Mouse (Mus musculus): ENCODE measurements around the gene Pdlim4. TPM values are rescaled to one million over a fixed set of nuclear protein-coding genes. Genes with fewer than 3 reads are reported as not detected.

The Pdlim4 gene
- polyA plus RNA-seq, 1 experiment, result 0.10 TPM

DNA sequence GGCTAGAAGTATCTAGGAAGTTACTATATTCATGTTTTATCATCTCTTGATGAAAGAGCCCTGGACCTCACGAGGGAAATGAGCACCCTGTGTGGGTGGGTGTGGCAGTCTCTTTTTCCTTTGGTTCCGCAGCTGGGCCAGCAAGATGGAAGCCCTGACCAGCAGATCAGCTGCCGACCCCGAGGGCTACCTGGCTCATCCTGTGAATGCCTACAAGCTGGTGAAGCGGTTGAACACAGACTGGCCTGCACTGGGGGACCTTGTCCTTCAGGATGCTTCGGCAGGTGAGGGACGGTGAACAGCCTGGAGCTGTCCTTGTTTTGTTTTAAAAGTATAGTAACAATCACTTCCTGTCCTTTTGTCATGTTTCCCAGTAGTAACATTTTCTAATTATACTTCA lies 42.5 kb upstream of the Pdlim4 start:
- Histone ChIP-seq H3K4me3 (replicated peaks) (no peak overlapping the region), H3K27me3 (ENCODE audit: control insufficient read depth) (no peaks in the 10 kb centered on the region), H3K36me3 (ENCODE audit: control insufficient read depth) (no peaks in the 10 kb centered on the region), H3K4me1 (ENCODE audit: control insufficient read depth) (no peaks in the 10 kb centered on the region; the same call in 1 of the 2 replicates), H3K9me3 (ENCODE audit: control insufficient read depth, low read length) (no peaks in the 10 kb centered on the region)
- TF ChIP-seq GATA1 (IDR thresholded peaks at IDR 0.05; ENCODE audit: low read length) (no peak), TAL1 (IDR thresholded peaks at IDR 0.05; ENCODE audit: low read length) (no peak)

GRCm38 (mm10) chr11:54108894-54109293 lies 40.1 kb upstream of the Pdlim4 start:
- TF ChIP-seq GATA1 (IDR thresholded peaks at IDR 0.05; ENCODE audit: low read length) (no peak), TAL1 (IDR thresholded peaks at IDR 0.05; ENCODE audit: low read length) (no peak)
- Histone ChIP-seq H3K4me1 (ENCODE audit: control insufficient read depth) (no peaks in the 10 kb centered on the region; the same call in 1 of the 2 replicates), H3K9me3 (ENCODE audit: control insufficient read depth, low read length) (no peaks in the 10 kb centered on the region), H3K36me3 (ENCODE audit: control insufficient read depth) (no peaks in the 10 kb centered on the region), H3K27me3 (ENCODE audit: control insufficient read depth) (no peaks in the 10 kb centered on the region), H3K4me3 (replicated peaks) (no peak overlapping the region)

DNA sequence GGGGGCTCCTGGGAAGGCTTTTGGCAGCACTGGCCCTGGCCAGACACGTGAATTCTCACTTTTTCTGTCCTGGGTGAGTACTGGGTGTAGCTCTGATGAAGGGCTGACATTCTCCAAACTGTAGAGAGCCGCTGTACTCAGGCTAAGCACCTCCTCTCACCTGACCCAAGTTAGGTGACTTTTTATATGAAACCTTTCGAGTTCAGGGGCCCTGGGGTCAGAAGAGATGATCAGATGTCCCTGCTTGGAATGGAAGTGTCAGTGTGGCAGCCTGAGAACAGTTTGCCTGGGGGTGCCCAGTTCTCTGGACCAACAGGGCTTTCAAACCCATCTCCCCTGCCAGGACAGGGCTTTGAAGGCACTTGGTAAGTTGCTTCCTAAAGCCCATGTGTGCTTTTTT lies 39.3 kb upstream of the Pdlim4 start:
- Histone ChIP-seq H3K4me3 (replicated peaks) (no peak overlapping the region), H3K36me3 (ENCODE audit: control insufficient read depth) (no peaks in the 10 kb centered on the region), H3K27me3 (ENCODE audit: control insufficient read depth) (peaks cover 4% of the 10 kb centered on the region), H3K9me3 (ENCODE audit: control insufficient read depth, low read length) (no peaks in the 10 kb centered on the region), H3K4me1 (ENCODE audit: control insufficient read depth) (no peaks in the 10 kb centered on the region; the same call in 1 of the 2 replicates)
- TF ChIP-seq GATA1 (IDR thresholded peaks at IDR 0.05; ENCODE audit: low read length), result no peak
- no peak for TF ChIP-seq TAL1 (IDR thresholded peaks at IDR 0.05; ENCODE audit: low read length)

DNA sequence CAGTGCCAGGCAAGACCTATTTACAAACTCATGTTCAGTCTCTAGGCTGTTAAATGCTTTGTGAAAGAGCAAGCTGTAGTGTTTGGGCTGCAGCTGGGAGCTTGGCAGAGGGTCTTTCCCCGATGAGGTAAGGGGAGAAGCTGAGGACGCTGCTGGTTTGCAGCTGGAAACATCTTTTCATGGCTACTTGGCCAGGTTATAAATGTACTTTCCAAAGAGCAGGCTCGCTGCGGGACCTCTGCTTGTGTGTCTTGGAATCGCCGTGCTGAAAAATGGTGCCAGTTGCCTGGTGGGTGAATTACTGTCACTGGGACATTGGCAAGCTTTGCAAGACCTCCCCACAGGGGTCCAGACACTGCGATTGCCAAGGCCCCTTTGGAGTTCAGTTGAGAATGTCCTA lies 38.4 kb upstream of the Pdlim4 start:
- H3K4me3 ChIP-seq (replicated peaks), result no peak overlapping the region
- no peaks in the 10 kb centered on the region for H3K36me3 ChIP-seq (ENCODE audit: control insufficient read depth)
- H3K4me1 ChIP-seq (ENCODE audit: control insufficient read depth), result no peaks in the 10 kb centered on the region
- peaks cover 12% of the 10 kb centered on the region for H3K27me3 ChIP-seq (ENCODE audit: control insufficient read depth)
- H3K9me3 ChIP-seq (ENCODE audit: control insufficient read depth, low read length), result no peaks in the 10 kb centered on the region
- TF ChIP-seq GATA1 (IDR thresholded peaks at IDR 0.05; ENCODE audit: low read length) (no peak), TAL1 (IDR thresholded peaks at IDR 0.05; ENCODE audit: low read length) (no peak)

- Histone ChIP-seq H3K4me1 (ENCODE audit: control insufficient read depth) (no peaks in the 10 kb centered on the region), H3K4me3 (replicated peaks) (no peak overlapping the region), H3K9me3 (ENCODE audit: control insufficient read depth, low read length) (no peaks in the 10 kb centered on the region), H3K36me3 (ENCODE audit: control insufficient read depth) (no peaks in the 10 kb centered on the region), H3K27me3 (ENCODE audit: control insufficient read depth) (peaks cover 17% of the 10 kb centered on the region)
- TF ChIP-seq TAL1 (IDR thresholded peaks at IDR 0.05; ENCODE audit: low read length) (no peak), GATA1 (IDR thresholded peaks at IDR 0.05; ENCODE audit: low read length) (no peak)
Observed at GRCm38 (mm10) chr11:54106676-54107075, 37.9 kb upstream of the Pdlim4 start.

DNA sequence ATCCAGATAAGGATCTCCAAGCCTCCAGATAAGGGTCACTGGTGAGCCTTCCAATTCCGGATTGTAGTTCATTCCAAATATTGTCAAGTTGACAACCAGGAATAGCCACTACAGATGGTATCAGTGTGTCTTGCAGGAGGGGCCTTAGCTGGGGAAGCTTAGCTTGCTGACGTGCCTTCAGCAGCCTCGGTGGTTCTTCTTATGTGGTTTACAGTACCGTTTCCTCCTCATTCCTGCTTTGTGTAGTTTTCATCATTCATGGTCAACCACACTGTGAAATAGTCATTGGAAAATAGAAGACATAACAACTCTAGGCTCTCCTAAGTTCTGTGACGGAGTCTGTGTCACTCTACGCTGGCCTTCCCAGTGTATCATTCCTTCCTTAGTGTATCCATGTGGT lies 36.2 kb upstream of the Pdlim4 start:
- Histone ChIP-seq H3K9me3 (ENCODE audit: control insufficient read depth, low read length) (no peaks in the 10 kb centered on the region), H3K27me3 (ENCODE audit: control insufficient read depth) (peaks cover 34% of the 10 kb centered on the region), H3K4me1 (ENCODE audit: control insufficient read depth) (peaks cover 5% of the 10 kb centered on the region), H3K4me3 (replicated peaks) (no peak overlapping the region), H3K36me3 (ENCODE audit: control insufficient read depth) (no peaks in the 10 kb centered on the region)
- no peak for TF ChIP-seq TAL1 (IDR thresholded peaks at IDR 0.05; ENCODE audit: low read length)
- no peak for TF ChIP-seq GATA1 (IDR thresholded peaks at IDR 0.05; ENCODE audit: low read length)

GRCm38 (mm10) chr11:54102706-54103449 lies 34.1 kb upstream of the Pdlim4 start:
- H3K27me3 ChIP-seq (ENCODE audit: control insufficient read depth), result peaks cover 46% of the 10 kb centered on the region
- H3K9me3 ChIP-seq (ENCODE audit: control insufficient read depth, low read length), result no peaks in the 10 kb centered on the region
- H3K4me3 ChIP-seq (replicated peaks), result no peak overlapping the region
- H3K4me1 ChIP-seq (ENCODE audit: control insufficient read depth), result peaks cover 5% of the 10 kb centered on the region
- H3K36me3 ChIP-seq (ENCODE audit: control insufficient read depth), result no peaks in the 10 kb centered on the region
- TF ChIP-seq GATA1 (IDR thresholded peaks at IDR 0.05; ENCODE audit: low read length) (no peak), TAL1 (IDR thresholded peaks at IDR 0.05; ENCODE audit: low read length) (no peak)

- Histone ChIP-seq H3K27me3 (ENCODE audit: control insufficient read depth) (peaks cover 46% of the 10 kb centered on the region), H3K36me3 (ENCODE audit: control insufficient read depth) (no peaks in the 10 kb centered on the region), H3K9me3 (ENCODE audit: control insufficient read depth, low read length) (no peaks in the 10 kb centered on the region), H3K4me1 (ENCODE audit: control insufficient read depth) (peaks cover 5% of the 10 kb centered on the region), H3K4me3 (replicated peaks) (no peak overlapping the region)
- TF ChIP-seq TAL1 (IDR thresholded peaks at IDR 0.05; ENCODE audit: low read length), result no peak
- no peak for TF ChIP-seq GATA1 (IDR thresholded peaks at IDR 0.05; ENCODE audit: low read length)
Observed at GRCm38 (mm10) chr11:54101701-54102100, 32.9 kb upstream of the Pdlim4 start.

DNA sequence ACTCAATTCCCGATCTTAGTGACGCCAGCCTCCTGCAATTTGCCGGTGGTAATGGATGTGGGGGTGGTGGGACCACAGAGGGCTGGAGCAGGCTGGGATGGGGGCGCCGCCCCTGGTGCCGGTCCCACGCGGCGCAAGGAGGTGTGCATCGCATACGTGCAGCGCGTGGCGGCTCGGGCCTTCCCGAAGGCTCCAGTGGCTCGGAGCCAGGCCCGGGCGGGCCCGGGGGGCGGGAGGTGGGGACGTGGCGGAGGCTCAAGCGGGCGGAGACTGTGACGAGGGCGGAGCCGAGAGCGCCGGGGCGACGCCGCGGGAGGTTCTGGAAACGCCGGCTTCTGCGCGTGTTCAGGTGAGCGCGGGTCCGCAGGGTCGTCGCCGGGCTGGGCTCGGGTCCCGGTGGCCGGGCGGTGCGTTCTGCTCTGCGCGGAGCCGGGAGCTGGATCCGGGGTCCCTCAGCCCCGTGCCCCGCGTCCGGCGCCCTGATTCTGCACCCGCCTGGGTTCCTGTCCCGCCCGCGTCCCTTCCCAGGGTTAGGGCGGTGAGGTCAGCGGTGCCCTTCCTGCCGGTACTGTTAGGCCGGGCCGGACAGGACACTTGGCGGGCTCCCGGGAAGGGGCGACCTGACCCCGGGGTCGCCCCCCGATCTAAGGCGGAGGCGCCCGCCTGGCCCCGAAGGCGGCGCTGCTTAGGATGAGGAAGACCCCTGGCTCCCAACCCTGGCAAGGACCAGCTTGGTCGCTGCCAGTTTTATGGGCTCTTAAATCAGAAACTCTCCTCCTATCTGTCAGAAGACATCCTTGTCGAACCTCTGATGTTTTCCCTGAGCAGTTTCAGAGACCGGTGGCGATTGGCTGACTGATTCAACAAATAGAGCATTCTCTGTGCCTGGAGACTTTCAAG lies 32.1 kb upstream of the Pdlim4 start:
- H3K4me3 ChIP-seq (replicated peaks), result peak overlapping the region; percentile 49
- H3K9me3 ChIP-seq (ENCODE audit: control insufficient read depth, low read length), result no peaks in the 10 kb centered on the region
- H3K36me3 ChIP-seq (ENCODE audit: control insufficient read depth), result no peaks in the 10 kb centered on the region
- H3K27me3 ChIP-seq (ENCODE audit: control insufficient read depth), result peaks cover 46% of the 10 kb centered on the region
- TF ChIP-seq GATA1 (IDR thresholded peaks at IDR 0.05; ENCODE audit: low read length) (no peak), TAL1 (IDR thresholded peaks at IDR 0.05; ENCODE audit: low read length) (no peak)
- peaks cover 5% of the 10 kb centered on the region for H3K4me1 ChIP-seq (ENCODE audit: control insufficient read depth)
